Mouse (Mus musculus): ENCODE measurements around the gene Olfr1369-ps1.
"Not testable (repeated sequence)": the region's sequence is repeated elsewhere in the genome, so short reads cannot be mapped to it uniquely, and the experiment has no call there.

Olfr1369-ps1 gene

DNA sequence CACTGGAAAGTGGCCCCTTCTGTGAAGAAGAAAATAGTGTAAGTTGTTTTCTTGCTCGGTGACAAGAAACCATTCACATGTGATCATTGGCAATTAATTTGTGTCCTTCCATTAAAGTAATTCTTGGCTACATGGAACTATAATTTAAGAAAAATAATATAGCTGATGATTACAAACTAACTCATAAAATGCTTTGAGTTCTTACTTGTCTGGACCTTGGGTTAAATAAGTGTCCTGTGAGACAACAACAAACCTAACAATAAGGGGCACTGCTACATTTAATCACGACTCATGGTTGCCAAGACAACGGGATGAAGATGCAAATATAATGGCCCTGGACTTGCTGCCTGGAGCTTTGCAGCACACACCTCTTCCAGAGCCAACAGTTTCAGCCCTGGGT is at the start of gene Olfr1369-ps1:
TSS of gene Olfr1369-ps1 (plus strand) at position 301 of the 400 bp plus-strand sequence.
- in situ Hi-C loops (cut with MboI; ENCODE audit: low pct_unique_long_range_greater_than_20kb in 1 of 2, low sequenced_read_pairs in 2 of 2, unreplicated experiment in 1 of 2), result not testable (repeated sequence)

DNA sequence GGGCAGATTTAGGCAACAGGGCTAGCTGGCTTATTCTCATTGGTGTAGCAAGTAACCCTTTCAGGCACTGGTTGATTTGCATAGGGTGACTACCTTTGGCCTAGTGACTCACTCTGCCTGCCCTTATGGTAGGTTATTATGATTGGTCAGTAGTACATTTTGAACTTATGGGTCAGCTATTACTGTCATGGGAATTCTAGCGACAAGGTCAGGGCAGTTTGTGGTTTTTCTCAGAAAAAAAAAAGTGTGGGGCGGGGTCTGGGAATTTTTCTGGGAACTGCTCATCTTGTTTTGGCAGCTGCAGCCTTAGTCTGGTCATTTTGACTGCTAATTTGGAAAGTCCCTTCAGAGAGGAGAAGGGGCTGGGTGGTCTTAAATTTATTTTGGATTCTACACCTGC is 45.3 kb upstream of the Olfr1369-ps1 start:
- in situ Hi-C loops (cut with MboI; ENCODE audit: low pct_unique_long_range_greater_than_20kb in 1 of 2, low sequenced_read_pairs in 2 of 2, unreplicated experiment in 1 of 2), result no loop called here

DNA sequence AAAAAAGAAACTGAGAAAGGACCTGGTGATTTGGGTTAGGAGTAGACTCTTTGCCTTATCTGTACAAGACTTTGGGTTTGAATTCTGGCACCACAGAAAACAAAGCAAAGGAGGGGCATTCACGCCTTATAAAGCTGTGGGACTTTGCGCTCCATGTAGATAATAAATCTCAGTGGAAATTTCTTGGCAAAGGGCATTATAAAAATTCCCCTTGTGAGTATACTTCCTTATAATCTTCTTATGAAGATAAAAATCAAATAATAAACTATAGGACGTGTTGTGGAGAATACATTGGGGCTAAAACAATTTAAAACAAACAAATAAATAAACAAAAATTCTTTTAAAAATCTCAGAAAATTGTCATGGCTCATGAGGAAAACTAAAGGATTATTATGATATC is 36.4 kb upstream of the Olfr1369-ps1 start, which contains the start of gene Olfr1370:
TSS of gene Olfr1370 (minus strand) at position 101 of the 400 bp plus-strand sequence.
- in situ Hi-C loops (cut with MboI; ENCODE audit: low pct_unique_long_range_greater_than_20kb in 1 of 2, low sequenced_read_pairs in 2 of 2, unreplicated experiment in 1 of 2), result no loop called here

DNA sequence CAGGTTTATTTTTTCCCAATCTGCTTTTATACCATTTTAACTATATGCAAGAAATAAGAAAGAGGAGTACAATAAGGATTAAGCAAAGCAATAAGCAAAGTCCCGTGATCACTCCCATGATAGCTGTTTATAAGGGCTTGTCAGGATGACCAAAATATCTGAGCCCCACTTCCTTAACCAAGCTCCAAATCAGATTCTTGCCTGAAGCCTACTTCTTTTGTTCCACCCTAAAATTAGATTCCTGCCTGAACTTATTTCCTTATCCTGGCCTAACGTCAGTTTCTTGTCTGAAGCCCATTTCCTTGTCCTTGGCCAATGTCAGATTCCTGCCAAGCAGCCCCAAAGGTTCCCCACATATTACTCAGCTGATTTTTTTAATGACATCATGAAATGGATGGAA is 28.6 kb upstream of the Olfr1369-ps1 start:
- in situ Hi-C loops (cut with MboI; ENCODE audit: low pct_unique_long_range_greater_than_20kb in 1 of 2, low sequenced_read_pairs in 2 of 2, unreplicated experiment in 1 of 2), result no loop called here

DNA sequence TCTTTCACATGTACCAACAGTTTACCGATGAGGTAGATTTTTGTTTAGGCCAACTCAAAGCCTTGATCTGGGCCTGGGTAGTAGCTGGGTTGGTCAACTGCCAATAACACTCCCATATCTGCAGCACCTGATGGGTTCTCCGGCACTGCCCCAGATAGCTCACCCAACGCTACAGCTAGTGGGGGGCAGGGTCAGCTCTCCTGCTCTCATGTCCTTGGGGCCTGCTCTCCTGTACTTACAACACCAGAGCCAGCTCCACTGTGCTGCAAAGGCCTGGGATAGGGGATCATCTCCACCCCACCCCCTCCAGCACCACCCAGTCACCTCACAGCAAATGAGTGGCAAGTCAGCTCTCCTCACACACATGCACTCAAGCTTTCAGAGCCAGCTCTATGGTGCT is 1.5 kb upstream of the Olfr1369-ps1 start:
- in situ Hi-C loops (cut with MboI; ENCODE audit: low pct_unique_long_range_greater_than_20kb in 1 of 2, low sequenced_read_pairs in 2 of 2, unreplicated experiment in 1 of 2), result no loop called here

DNA sequence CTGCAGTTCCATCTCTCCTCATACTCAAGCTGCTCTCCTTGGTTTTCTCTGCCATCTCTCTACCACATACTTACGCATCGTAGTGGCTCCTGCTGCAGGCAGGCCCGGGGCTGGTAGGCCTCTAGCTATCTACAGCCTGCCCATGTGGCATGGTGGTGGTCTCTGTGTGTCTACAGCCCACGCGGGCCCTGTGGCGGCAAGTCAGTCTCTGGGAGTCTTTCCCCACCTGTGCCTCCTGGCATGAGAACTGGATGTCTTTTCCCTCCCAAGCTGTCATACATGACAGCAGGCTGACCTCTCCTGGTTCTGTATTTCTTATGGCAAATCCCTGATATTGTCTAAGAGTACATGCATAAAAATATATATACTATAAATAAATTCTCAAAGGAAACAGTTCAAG is 842 bp upstream of the Olfr1369-ps1 start:
- in situ Hi-C loops (cut with MboI; ENCODE audit: low pct_unique_long_range_greater_than_20kb in 1 of 2, low sequenced_read_pairs in 2 of 2, unreplicated experiment in 1 of 2), result no loop called here

DNA sequence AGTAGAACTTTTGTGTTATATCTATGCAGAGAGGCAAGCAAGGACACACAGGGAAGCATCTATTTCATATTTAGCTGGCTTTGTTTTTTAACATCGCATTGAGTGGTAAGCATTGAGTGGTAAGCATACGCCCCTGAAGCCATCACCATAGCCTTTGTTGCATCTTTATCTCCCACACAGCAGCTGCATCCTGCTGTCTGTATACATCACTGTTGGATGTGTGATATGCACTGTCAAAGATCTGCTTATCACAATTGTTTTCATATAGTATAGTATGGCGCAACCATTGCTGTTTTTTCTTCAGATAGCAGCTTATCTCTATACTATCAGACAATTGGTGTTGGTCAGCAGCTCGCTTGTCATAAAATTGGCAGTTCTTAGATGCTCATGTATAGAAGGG is 2.8 kb downstream of the Olfr1369-ps1 start:
- in situ Hi-C loops (cut with MboI; ENCODE audit: low pct_unique_long_range_greater_than_20kb in 1 of 2, low sequenced_read_pairs in 2 of 2, unreplicated experiment in 1 of 2), result no loop called here

DNA sequence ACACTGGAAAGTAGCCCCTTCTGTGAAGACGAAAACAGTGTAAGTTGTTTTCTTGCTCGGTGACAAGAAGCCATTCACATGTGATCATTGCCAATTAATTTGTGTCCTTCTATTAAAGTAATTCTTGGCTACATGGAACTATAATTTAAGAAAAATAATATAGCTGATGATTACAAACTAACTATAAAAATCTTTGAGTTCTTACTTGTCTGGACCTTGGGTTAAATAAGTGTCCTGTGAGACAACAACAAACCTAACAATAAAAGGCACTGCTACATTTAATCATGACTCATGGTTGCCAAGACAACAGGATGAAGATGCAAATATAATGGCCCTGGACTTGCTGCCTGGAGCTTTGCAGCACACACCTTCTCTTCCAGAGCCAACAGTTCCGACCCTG is 18.1 kb downstream of the Olfr1369-ps1 start, which contains the start of gene Olfr263:
TSS of gene Olfr263 (plus strand) at position 301 of the 400 bp plus-strand sequence.
- in situ Hi-C loops (cut with MboI; ENCODE audit: low pct_unique_long_range_greater_than_20kb in 1 of 2, low sequenced_read_pairs in 2 of 2, unreplicated experiment in 1 of 2), result loop anchor here in 1 of 2 experiments (25.0 kb wide), 2 partner anchors 192 to 817 kb away; no protein-coding TSS in a partner anchor

DNA sequence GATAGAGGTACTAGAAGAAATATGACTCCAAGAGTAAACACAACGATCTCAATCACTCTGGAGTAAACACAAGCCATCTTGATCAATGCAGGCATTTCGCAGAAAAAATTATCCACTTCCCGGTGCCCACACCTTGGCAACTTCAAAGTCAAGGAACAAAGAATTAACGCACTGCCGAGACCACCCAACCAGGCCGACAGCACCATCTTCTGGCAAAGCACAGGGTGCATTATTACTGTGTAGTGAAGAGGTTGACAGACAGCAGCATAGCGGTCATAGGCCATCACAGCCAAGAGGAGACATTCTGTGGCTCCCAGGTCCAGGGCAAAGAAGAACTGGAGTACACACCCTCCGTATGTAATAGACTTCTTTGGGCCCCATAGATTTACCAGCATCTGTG is 31.1 kb downstream of the Olfr1369-ps1 start:
- in situ Hi-C loops (cut with MboI; ENCODE audit: low pct_unique_long_range_greater_than_20kb in 1 of 2, low sequenced_read_pairs in 2 of 2, unreplicated experiment in 1 of 2), result loop anchor here in 1 of 2 experiments (25.0 kb wide), 2 partner anchors 205 to 830 kb away; no protein-coding TSS in a partner anchor

DNA sequence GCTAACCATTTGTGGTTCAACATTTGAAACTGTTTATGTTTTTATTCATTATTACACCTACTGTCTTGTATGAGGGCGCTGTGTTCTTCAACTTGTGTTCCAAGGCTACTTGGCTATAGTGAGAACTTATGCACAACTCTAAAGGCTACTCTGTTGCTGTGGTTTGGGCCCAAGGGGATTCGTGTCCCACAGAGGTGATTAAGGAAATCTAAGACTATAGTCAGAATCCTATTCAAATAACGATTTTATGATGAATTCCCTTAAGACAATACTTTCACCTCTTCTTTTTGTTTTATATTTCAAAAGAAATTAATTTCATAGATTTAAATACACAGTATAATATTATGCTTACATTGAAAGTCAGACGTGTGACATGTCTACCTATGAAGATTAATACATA is 34.5 kb downstream of the Olfr1369-ps1 start, which contains the start of gene Olfr1368:
TSS of gene Olfr1368 (minus strand) at position 101 of the 400 bp plus-strand sequence.
- in situ Hi-C loops (cut with MboI; ENCODE audit: low pct_unique_long_range_greater_than_20kb in 1 of 2, low sequenced_read_pairs in 2 of 2, unreplicated experiment in 1 of 2), result loop anchor here in 1 of 2 experiments (25.0 kb wide), 2 partner anchors 208 to 833 kb away; no protein-coding TSS in a partner anchor

DNA sequence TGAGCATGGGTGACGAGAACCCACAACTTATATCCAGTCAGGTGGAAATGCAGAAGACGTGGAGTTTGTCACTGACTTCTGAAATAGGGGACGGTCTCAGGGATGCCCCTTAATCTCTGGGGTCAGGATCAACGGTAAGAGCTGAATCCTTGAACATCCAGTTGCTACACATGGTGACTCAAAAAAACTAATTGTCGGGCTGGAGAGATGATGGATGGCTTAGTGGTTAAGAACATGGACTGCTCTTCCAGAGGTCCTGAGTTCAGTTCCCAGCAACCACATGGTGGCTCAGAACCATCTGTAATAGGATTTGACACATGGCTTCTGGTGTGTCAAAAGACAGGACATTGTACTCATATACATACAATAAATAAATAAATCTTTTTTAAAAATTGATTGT is 44.6 kb downstream of the Olfr1369-ps1 start:
- in situ Hi-C loops (cut with MboI; ENCODE audit: low pct_unique_long_range_greater_than_20kb in 1 of 2, low sequenced_read_pairs in 2 of 2, unreplicated experiment in 1 of 2), result loop anchor here in 1 of 2 experiments (25.0 kb wide), 1 partner anchor 781 kb away; the partner anchor contains the start of gene Zfp184

DNA sequence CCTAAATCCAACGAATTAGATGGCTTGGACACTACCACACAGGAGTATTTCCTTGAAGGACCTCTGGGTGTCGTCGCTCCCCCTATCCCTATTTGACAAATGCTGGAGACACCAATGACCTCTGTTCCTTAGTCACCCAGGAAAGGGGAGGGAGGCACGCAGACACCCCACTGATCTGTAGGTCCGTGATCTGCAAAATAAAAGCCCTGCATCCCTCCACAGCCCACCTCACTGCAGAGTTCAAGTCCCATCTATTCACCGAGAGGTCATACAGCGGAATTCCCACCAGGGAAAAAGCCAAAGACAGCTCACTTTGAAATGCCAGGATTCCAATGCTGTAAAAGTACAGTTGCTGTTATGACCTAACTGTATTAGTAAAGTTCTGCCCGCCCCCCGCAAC is 46.8 kb downstream of the Olfr1369-ps1 start:
- in situ Hi-C loops (cut with MboI; ENCODE audit: low pct_unique_long_range_greater_than_20kb in 1 of 2, low sequenced_read_pairs in 2 of 2, unreplicated experiment in 1 of 2), result loop anchor here in 1 of 2 experiments (25.0 kb wide), 1 partner anchor 779 kb away; the partner anchor contains the start of gene Zfp184

DNA sequence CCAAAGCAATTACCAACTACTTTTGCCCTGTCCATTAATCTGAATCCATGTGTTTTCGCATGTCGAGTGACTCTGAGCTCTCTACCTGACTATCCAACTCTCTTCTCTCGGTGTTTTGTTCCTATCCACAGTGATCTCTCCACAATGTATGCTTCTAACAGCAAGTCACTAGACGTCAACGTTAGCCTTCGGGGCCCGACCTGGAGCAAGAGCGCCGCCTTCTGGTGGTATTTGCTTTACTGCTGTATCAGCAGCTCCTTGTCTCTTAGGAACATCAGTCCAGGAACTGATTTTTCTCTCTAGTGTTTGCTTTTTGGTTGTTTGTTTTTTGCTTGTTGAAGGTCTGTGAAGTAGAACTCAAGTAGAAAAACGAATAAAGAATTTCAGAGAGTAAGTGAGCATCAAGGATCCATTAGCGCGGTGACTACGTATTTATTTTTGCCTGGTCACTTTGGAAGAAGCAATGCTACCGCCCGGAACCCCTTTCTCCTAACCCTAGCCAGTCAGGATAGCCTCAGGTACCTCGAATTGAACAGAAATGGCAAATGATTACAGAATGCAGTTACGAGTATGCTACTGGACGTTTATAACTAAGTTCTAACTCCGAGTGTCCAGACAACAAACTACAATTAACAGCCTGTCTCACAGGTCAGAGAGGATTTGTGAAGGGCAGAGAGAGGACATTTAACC is 47.6 kb downstream of the Olfr1369-ps1 start:
- in situ Hi-C loops (cut with MboI; ENCODE audit: low pct_unique_long_range_greater_than_20kb in 1 of 2, low sequenced_read_pairs in 2 of 2, unreplicated experiment in 1 of 2), result loop anchor here in 1 of 2 experiments (25.0 kb wide), 1 partner anchor 778 kb away; the partner anchor contains the start of gene Zfp184

DNA sequence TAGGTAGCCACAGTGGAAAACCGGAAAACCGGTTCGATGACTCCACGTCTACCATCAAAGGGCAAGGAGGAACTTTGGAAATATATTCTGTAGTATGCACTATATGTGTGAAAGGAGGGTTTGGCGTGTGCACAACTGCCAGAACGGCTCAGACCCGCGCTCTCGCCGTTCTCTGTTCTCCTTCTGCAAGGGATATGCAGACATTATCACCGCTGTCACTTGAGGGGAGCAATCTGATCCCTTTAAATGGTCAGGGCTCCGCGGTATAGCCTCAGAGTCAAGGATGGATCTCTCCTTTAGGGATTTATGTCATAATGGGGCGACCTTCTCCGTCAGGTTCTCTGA is 48.2 kb downstream of the Olfr1369-ps1 start:
- in situ Hi-C loops (cut with MboI; ENCODE audit: low pct_unique_long_range_greater_than_20kb in 1 of 2, low sequenced_read_pairs in 2 of 2, unreplicated experiment in 1 of 2), result loop anchor here in 1 of 2 experiments (25.0 kb wide), 1 partner anchor 778 kb away; the partner anchor contains the start of gene Zfp184

DNA sequence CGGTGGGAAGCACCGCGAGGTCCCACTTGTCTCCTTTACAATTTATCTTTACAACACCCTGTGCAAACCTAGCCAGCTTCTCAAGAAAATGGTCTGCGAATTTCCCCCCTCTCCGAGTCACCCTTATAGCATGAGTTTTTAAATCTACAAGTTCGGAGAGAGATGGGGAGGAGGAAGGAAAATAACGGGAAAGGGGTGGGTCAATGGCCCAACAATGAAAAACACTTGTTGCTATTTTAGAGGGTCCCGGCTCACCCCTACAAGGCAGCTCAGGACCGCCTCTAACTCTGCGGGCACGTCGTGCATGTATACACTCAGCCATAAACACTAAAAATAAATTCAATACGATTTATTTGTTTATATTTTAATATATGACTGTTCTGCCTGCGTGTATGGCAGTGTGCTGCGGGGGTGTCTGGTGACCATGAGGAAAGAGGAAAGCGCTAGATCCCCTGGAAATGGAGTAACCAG is 48.8 kb downstream of the Olfr1369-ps1 start:
- in situ Hi-C loops (cut with MboI; ENCODE audit: low pct_unique_long_range_greater_than_20kb in 1 of 2, low sequenced_read_pairs in 2 of 2, unreplicated experiment in 1 of 2), result loop anchor here in 1 of 2 experiments (10.0 to 25.0 kb wide), 2 partner anchors 95 to 777 kb away; partner anchors contain the start of gene Zfp184

DNA sequence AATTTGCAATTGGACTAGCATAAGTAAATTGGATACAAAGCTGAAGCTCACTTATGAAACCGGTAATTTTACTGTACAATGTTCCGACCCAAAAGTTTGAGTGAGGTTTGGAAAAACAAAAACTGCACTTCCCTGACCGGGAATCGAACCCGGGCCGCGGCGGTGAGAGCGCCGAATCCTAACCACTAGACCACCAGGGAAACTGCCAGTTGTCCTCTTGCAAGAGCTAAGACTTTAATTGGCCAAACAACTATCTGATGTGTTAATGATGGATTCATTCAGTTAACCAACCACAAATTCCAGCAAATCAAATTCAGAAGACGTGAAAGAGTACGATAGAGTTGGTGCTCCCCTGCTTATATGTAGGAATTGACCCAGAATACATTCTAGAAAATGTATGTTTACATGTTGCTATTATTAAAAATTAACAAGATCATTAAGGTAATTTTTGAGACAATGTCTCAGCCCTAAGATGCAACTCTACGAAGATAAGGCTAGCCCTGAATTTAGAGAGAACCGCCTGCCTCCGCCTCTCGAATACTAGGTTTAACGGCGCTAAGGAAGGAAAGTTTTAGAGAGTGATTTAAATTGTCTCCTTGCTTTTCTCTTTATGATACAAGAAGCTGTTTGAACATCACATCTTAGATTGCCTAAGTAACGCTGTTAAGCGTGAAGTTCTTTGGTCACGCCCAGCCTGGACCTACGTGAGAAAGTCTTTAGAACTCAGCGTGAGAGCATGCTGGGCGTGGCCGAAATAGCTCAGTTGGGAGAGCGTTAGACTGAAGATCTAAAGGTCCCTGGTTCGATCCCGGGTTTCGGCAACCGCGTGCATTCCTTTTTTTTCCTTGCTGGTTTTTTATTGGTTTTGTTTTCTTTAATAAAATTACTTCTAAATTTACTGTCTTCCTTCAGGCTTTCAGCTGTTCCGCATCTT is 49.6 kb downstream of the Olfr1369-ps1 start:
- in situ Hi-C loops (cut with MboI; ENCODE audit: low pct_unique_long_range_greater_than_20kb in 1 of 2, low sequenced_read_pairs in 2 of 2, unreplicated experiment in 1 of 2), result loop anchor here in 1 of 2 experiments (10.0 to 25.0 kb wide), 2 partner anchors 94 to 776 kb away; partner anchors contain the start of gene Zfp184

DNA sequence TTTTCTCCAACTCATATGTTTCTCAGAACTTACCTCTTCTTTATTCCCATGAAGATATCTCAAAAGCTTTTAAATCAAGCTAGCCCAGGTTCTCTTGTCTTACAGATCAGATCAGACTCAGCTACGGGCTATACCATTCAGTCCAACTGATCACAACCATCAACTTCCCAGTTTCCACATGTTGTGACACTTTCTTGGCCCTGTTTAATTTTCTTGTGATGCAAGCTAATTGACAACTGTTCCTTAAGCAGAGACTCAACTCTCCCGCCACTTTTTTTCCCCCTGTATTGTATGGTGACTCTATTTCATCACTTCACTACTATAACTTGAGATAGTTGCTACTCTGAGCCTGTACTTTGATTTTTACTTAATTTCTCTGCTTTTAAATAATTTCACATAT is 50.3 kb downstream of the Olfr1369-ps1 start:
- in situ Hi-C loops (cut with MboI; ENCODE audit: low pct_unique_long_range_greater_than_20kb in 1 of 2, low sequenced_read_pairs in 2 of 2, unreplicated experiment in 1 of 2), result loop anchor here in 1 of 2 experiments (10.0 to 25.0 kb wide), 2 partner anchors 93 to 776 kb away; partner anchors contain the start of gene Zfp184

DNA sequence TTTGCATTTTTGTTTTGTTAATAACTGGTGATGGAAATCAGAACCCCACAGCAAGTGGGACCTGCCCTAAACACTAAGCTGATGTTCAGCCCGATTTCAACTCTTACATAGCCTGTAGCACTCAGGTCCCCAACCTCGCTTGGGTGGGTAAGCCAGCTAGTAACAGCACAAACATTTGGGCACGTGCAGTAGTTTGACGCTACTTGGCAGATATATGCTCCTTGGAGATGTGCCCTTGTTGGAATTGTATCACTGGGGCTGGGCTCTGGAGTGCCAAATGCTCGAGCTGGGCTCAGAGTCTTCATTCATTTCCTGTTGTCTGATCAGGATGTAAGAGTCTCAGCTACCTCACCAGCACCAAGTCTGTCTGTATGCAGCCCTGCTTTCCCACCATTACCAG is 51.3 kb downstream of the Olfr1369-ps1 start:
- in situ Hi-C loops (cut with MboI; ENCODE audit: low pct_unique_long_range_greater_than_20kb in 1 of 2, low sequenced_read_pairs in 2 of 2, unreplicated experiment in 1 of 2), result loop anchor here in 1 of 2 experiments (10.0 to 25.0 kb wide), 2 partner anchors 92 to 775 kb away; partner anchors contain the start of gene Zfp184

Measured in mouse embryonic stem cell (cell line).